Mouse (Mus musculus): ENCODE measurements around the gene Pidd1. TPM values are rescaled to one million over a fixed set of nuclear protein-coding genes. Genes with fewer than 3 reads are reported as not detected.

Gene Pidd1
- total RNA-seq (2021) (1 to 10 TPM; 1.4 to 1.5 TPM), polyA plus RNA-seq (2012; rRNA removed) (9.2 and 11.2 TPM in 2 replicates)
- long read RNA-seq, partial matches to known transcripts: 0 of 1 reads
- long read RNA-seq, other reads (novel, unspliced or antisense): 1 of 1 reads

GRCm38 (mm10) chr7:141443828-141444237, at the start of gene Pidd1:
Gene Pidd1, minus strand, starts transcription at chr7:141444025.
- DNase-seq: peak; percentile 85

DNA sequence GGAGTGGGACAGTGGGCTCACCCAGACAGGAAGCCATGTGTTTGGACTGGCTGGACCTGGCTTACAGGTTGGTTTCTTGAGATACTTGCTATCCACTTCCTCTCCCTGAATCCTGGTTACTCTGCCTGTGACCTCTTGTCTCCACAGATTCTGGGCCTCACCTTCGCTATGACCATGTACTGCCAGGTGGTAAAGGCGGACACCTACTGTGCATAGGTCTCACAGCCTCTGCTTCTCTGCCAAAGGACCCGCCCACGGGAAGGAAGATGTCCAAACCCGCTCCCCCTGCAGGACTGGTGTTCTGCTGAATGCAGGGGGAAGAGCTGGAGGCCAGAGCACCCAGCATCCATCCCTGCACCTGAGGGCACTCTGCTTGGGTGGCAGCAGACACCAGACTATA, 48.9 kb upstream of the Pidd1 start:
- DNase-seq: no peak

DNA sequence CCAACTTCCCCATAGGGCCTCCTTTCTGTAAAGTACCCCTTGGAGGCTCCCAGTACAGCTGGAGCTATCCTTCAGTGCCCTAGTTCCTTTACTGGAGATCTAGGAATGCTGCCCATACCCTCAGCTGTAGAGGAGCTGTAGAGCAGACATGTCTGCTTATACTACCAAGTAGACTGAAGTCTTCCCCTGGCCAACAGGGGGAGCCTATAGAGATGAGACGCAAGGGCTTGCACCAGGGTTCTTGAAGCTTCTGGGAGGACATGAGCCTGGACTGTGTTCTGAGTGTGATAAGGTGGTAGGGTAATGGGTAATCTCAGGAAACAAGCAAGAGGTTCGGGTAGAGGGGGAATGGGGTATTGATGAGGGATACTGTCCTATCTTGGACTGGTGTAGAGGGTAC, 47.3 kb upstream of the Pidd1 start:
- DNase-seq: no peak

- DNase-seq: no peak
Measured at GRCm38 (mm10) chr7:141487141-141487540, 43.3 kb upstream of the Pidd1 start.

DNA sequence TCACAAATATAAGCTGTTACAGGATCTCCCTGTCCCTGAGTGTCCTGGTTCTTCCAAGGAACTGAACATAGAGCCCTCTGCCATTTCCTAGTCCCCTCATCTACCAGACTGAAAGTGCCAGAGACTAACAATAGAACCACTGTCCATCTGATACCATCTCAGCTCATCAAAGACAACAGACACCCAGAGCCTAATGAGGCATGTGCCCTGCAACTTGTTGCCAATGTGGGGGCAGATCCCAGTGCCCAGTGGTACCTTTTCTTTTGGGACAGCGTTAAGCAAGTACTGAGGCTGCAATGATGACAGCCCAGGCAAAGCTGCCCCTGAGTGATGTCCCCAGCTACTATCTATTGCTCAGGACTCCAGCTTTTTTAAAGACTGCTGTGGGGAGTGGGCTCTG, 42.4 kb upstream of the Pidd1 start:
- no peak for DNase-seq

DNA sequence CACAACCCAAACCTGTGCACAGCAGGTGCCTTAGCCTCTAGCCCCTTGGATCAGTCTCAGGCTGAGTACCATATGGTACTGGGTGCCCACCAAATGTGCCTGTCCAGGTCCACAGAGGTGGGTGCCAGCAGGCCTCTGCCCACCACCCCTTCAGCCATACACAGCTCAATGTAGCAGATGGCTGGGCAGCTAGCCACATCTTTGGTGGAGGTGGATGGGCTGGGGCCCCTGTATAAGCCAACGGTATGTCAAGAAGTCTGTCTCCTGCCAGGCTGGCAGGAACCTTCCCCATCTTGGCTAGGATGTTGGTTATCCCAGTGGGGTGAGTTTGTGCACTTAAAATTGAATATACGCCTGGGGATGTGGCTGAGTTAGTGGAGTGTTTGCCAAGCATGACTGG, 41.8 kb upstream of the Pidd1 start:
- no peak for DNase-seq

DNA sequence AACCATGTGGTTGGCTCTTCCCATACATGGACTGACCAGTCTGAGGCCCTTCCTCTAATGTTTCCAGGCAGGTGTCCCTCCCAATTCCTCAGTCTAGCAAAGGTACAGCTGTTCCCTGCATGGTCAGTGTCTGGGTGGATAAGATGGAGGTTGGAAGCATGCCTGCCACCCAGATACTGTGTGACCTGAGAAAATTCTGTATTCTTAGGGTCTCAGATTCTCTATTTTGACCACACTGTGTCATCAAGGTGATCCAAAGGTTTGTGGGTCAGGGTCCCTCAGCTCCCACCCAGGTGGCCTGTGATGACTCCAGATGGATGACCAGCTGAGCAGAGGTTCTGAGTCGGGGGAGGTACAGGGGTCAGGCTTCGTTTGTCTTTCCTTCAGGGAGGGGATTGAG, 41.4 kb upstream of the Pidd1 start:
- DNase-seq: no peak

DNA sequence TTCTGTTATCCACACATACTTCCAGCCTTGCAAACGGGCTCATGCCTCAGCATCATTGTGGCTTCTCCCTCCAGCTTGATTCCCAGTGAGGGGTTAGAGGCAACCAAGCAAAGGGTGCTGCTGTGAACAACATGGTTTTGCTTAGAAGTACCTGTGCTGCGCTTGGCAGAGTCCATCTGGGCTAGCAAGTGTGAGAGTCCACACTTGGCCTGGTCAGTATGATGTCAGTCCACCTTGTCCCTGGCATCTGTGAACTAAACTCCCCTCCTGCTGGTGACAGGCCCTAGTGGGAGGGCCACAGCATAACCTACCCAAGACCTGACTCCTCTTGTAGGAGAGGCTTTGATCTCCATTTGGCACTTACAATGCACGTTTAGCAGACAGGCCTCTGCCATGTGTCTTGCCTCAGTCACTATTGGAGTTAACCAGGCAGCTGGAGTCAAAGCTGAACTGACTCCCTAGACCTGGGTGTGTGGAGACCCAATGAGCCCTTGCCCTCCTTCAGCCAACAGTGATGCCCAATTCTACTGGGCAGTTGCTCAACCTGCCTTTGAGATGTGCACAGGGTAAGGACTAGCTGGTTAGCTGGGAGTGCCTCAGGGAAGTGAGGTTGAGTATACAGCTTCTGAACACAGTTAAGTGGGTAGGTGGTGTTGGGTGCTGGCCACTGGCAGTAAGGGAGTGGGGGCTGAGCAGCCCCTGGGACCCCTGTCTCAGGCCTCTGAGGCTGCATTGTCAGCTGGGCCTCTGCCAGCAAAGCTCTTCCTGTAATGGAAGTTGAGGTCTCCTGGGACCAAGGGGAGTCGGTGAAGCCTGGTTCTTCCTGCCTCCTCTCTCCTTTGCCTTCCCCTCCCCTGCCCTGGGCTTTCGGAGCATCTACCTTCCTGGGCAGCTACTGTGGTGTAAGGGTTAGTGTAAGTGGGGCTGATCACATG, 40.6 kb upstream of the Pidd1 start:
- no peak for DNase-seq

DNA sequence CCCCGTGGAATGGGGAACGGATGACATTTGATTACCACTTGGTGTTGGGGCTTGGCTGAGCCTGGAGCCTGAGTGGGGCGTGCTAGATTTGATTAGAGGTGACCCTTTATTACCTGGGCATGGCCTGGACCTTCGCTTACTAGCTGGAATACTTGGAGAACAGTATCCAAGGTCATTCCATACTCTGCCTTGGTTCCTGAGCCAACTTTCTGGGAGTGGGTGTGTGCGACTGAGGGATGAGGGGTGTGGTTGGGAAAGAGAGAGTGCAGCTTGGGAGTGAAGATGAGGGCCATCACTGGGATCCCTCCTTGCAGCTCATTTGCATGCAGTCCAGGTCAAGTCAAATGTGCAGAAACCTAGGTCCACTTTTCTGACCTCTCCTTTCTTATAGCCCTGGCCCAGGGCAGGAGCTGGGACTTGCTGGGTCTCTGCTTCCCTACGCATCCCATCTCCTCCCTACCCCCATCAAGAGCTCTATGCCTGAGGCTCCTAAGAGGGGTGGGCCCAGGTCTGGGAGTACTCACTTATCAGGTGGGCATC, 39.4 kb upstream of the Pidd1 start:
- no peak for DNase-seq

GRCm38 (mm10) chr7:141482531-141483024, 38.8 kb upstream of the Pidd1 start:
- DNase-seq: no peak

GRCm38 (mm10) chr7:141481498-141482401, 37.9 kb upstream of the Pidd1 start:
- peak; percentile 65 for DNase-seq

GRCm38 (mm10) chr7:141480842-141481497, 37.1 kb upstream of the Pidd1 start:
- DNase-seq: peak; percentile 67

DNA sequence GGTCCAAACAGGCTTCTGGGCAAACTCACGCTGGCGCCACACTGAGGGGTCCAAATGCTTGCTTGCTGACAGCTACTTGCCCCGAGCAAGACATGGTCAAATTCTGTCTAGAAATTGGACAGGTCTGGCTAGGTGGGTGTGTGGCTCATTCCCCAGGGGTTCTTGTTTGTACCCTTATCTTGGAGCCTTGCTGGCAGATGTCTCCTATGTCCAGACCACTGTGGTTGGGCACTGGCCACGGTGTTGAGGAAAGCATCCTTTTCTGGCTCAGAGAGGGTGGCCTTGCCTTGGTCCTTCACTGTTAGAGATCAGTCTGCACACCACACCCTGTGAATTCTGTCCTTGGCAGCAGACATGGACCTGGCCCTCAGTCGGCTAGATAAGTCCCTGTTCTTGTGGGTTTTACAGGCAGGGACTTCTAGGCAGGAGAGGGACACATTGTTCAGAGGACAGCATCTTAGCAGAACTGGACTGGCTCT, 34.5 kb upstream of the Pidd1 start:
- DNase-seq: peak; percentile 71

- DNase-seq: peak; percentile 40
Measured at GRCm38 (mm10) chr7:141477578-141478269, 33.9 kb upstream of the Pidd1 start.

DNA sequence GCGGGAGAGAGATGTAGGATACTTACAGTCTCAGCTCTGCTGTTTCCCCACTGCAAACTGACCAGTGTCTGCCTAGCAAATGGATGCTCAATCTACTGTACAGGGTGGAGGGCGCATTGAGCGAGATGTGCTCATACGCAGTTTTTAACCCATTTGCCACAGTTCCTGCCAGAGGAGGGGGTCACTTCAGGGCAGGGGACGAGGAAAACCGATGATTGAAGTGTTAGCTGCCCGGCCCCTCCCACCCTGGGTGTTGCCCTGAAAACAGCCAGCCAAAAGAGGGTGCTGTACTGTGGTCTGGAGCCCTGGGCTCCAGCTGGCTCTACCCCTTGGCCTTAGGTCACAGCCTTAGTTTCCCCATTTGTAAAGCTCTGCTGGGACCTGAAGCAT, 33.2 kb upstream of the Pidd1 start:
- peak; percentile 62 for DNase-seq

DNA sequence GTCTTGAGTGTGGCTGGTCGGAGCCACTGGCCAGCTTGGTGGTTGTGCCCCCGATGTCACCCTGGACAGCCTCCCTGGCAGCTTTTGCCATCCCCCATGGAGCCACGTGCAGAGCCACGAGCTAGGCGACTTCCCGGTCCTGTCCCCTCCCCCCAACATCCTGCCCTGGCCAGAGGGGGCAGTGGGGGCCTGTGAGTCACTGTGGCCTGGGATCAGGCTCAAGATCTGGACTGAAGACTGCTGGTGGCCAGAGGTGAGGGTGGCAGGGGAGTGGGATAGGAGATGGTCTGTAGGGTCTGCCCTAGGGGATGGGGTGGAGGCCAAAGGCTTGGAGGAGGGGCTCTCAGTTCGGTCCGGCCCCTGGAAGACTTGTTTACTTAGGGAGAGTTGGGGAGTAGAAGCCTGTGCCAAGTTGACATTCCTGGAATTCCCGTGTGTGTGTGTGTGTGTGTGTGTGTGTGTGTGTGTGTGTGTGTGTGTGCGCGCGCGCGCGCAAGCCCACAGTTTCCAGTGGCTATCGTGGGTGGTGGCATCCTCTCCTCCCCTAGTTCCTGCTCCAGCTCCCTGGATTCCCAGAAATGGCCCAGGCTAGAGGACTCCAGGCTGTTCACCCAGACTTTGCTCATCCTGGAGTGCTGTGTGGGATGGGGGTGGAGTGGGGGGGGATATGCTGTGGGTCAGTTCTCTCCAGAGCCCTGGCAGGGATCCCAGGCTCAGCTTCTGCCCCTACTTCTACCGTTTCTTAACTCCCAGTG, 32.6 kb upstream of the Pidd1 start:
- DNase-seq: peak; percentile 95

DNA sequence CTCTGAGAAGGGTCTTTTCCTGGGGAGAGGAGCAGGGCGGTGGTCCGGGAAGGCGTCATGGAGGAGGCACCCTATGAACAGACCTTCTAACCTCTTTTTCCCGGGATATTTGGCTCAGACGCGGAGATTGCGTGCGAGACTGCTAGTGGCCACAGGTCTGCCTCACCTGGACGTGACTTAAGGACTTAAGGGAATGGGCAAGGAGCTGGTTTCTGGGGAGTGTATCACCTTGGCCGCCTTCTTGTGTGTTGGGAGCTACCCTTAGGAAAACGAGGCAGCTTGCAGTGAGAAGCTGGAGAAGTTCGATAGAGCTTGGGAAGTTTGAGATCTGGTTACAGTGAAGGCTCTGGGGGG, 32.0 kb upstream of the Pidd1 start:
- DNase-seq: no peak

GRCm38 (mm10) chr7:141475011-141475804, 31.4 kb upstream of the Pidd1 start, which contains the start of the genes Polr2l and Tspan4:
Gene Polr2l, minus strand, starts transcription at chr7:141475132.
Gene Tspan4, plus strand, starts transcription at chr7:141475240.
- DNase-seq: peak; percentile 92

DNA sequence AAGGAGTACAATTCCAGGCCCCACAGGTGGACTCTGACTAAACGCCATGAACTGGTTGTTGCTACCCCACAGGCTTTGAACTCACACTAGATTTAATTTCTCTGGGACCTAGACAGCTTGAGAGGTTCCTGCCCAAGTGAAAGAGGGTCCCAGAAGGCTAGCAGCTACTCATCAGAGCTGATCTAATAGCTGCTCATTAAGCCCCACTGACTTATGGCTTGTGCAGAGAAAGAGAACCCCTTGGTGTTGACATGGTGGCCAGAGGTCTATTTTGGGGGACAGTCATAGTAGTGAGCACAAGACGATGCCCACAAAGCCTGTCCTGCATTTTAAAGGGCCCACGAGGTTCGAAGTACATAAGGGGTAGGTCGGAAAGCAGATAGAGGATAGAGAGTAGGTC, 30.3 kb upstream of the Pidd1 start:
- peak; percentile 27 for DNase-seq
